Mouse (Mus musculus) midbrain, embryonic 12.5 days (tissue): ENCODE measurements at regions not wholly inside any gene's neighbourhood (a gene's known extent, or its start where the extent isn't known, plus 50 kb on each side); places are given as distances from the start of the nearest gene placed in this dataset.
A peak's percentile ranks its signal among the peaks of the same experiment; 100 is the strongest.

Experiments
- ATAC-seq: fragments of 200-750 bp; cut with Nextera tagmentation; 2 replicates; pipeline ENCODE4 v1.8.0; 2017; ENCODE audit warnings: low read depth, moderate TSS enrichment, moderate library complexity; ENCODE audit not compliant: low FRiP score
- H3K27ac ChIP-seq: fragments of 300-500 bp; sonication (generic); replicated peaks from 2 replicates; pipeline ENCODE4 v1.5.1; 2016; ENCODE audit warnings: mild to moderate bottlenecking
- H3K27me3 ChIP-seq: fragments of 300-500 bp; sonication (generic); 2 replicates; pipeline ENCODE4 v1.6.1; 2016; ENCODE audit warnings: mild to moderate bottlenecking
- H3K36me3 ChIP-seq: fragments of 300-500 bp; sonication (generic); 2 replicates; pipeline ENCODE4 v1.6.1; 2016
- H3K4me1 ChIP-seq: fragments of 300-500 bp; sonication (generic); 2 replicates; pipeline ENCODE4 v1.6.1; 2016
- H3K4me2 ChIP-seq: fragments of 300-500 bp; sonication (generic); replicated peaks from 2 replicates; pipeline ENCODE4 v1.6.1; 2016; ENCODE audit warnings: mild to moderate bottlenecking, moderate library complexity
- H3K4me3 ChIP-seq: fragments of 300-500 bp; sonication (generic); 2 replicates; pipeline ENCODE4 v1.5.1; 2016; ENCODE audit warnings: mild to moderate bottlenecking
- H3K9ac ChIP-seq: fragments of 300-500 bp; sonication (generic); replicated peaks from 2 replicates; pipeline ENCODE4 v1.6.1; 2016; ENCODE audit warnings: mild to moderate bottlenecking, moderate library complexity
- H3K9me3 ChIP-seq: fragments of 300-500 bp; sonication (generic); 2 replicates; pipeline ENCODE4 v1.6.1; 2016; ENCODE audit warnings: mild to moderate bottlenecking
- WGBS: fragments of 180-500 bp; shearing (Covaris S2); methylation state at CpG from one replicate; pipeline ENCODE4 v1.1.7; 2016; 5-methylcytosine and 5-hydroxymethylcytosine counted together

- no peak for ATAC-seq
- Histone ChIP-seq H3K4me2 (no peak overlapping the region), H3K4me3 (no peak overlapping the region), H3K36me3 (no peaks in the 10 kb centered on the region), H3K27me3 (no peaks in the 10 kb centered on the region), H3K4me1 (no peaks in the 10 kb centered on the region), H3K27ac (no peak overlapping the region), H3K9ac (no peak overlapping the region), H3K9me3 (no peaks in the 10 kb centered on the region)
- WGBS = 74% methylated on average over 4 of the region's 4 CpGs
These were observed 1605.4 kb downstream of the 4930444P10Rik start for GRCm38 (mm10) chr1:14487708-14488127.

GRCm38 (mm10) chr1:14485746-14486145 is 1607.4 kb downstream of the 4930444P10Rik start:
- Histone ChIP-seq H3K4me2 (no peak overlapping the region), H3K9me3 (no peaks in the 10 kb centered on the region), H3K27me3 (no peaks in the 10 kb centered on the region), H3K9ac (no peak overlapping the region), H3K4me3 (no peak overlapping the region), H3K36me3 (no peaks in the 10 kb centered on the region), H3K4me1 (no peaks in the 10 kb centered on the region), H3K27ac (no peak overlapping the region)
- 58% methylated on average over 2 of the region's 2 CpGs for WGBS
- no peak for ATAC-seq

GRCm38 (mm10) chr1:14484121-14484916 is 1608.8 kb downstream of the 4930444P10Rik start:
- no peak overlapping the region for H3K9ac ChIP-seq
- H3K27me3 ChIP-seq = no peaks in the 10 kb centered on the region
- H3K4me3 ChIP-seq = no peak overlapping the region
- no peaks in the 10 kb centered on the region for H3K36me3 ChIP-seq
- H3K4me1 ChIP-seq = no peaks in the 10 kb centered on the region
- no peaks in the 10 kb centered on the region for H3K9me3 ChIP-seq
- no peak overlapping the region for H3K27ac ChIP-seq
- WGBS = 88% methylated on average over 6 of the region's 6 CpGs
- no peak overlapping the region for H3K4me2 ChIP-seq
- ATAC-seq = no peak

GRCm38 (mm10) chr1:14472294-14472693 is 1620.8 kb downstream of the 4930444P10Rik start:
- Histone ChIP-seq H3K27ac (no peak overlapping the region), H3K9ac (no peak overlapping the region), H3K4me3 (no peak overlapping the region), H3K9me3 (no peaks in the 10 kb centered on the region), H3K4me1 (peaks cover 5% of the 10 kb centered on the region), H3K4me2 (no peak overlapping the region), H3K36me3 (no peaks in the 10 kb centered on the region), H3K27me3 (peaks cover 4% of the 10 kb centered on the region; the same call in 1 of the 2 replicates)
- 13% methylated on average over 3 of the region's 3 CpGs for WGBS
- ATAC-seq = no peak; the same call in 1 of the 2 replicates

GRCm38 (mm10) chr1:14471551-14471950 is 1621.6 kb downstream of the 4930444P10Rik start:
- Histone ChIP-seq H3K27me3 (peaks cover 4% of the 10 kb centered on the region; the same call in 1 of the 2 replicates), H3K36me3 (no peaks in the 10 kb centered on the region), H3K9ac (no peak overlapping the region), H3K4me2 (no peak overlapping the region), H3K9me3 (no peaks in the 10 kb centered on the region), H3K4me1 (peaks cover 5% of the 10 kb centered on the region), H3K4me3 (no peak overlapping the region), H3K27ac (no peak overlapping the region)
- ATAC-seq = 0 out of 2 replicates have a peak, but pooled peaks have one; percentile 34
- WGBS = 11% methylated on average over 2 of the region's 2 CpGs

- Histone ChIP-seq H3K27me3 (peaks cover 4% of the 10 kb centered on the region; the same call in 1 of the 2 replicates), H3K27ac (no peak overlapping the region)
- ATAC-seq = no peak
These were observed 1628.2 kb downstream of the 4930444P10Rik start for GRCm38 (mm10) chr1:14464788-14465482.

GRCm38 (mm10) chr1:14462496-14462895 is 1630.6 kb downstream of the 4930444P10Rik start:
- Histone ChIP-seq H3K27ac (no peak overlapping the region), H3K36me3 (no peaks in the 10 kb centered on the region), H3K9me3 (no peaks in the 10 kb centered on the region), H3K4me2 (no peak overlapping the region), H3K4me3 (no peak overlapping the region), H3K9ac (no peak overlapping the region), H3K4me1 (peaks cover 12% of the 10 kb centered on the region), H3K27me3 (no peaks in the 10 kb centered on the region)
- ATAC-seq = no peak
- 37% methylated on average over 3 of the region's 3 CpGs for WGBS

More at GRCm38 (mm10) chr1:14464788-14465482, 1628.2 kb downstream of the 4930444P10Rik start:
- H3K36me3 ChIP-seq = no peaks in the 10 kb centered on the region
- H3K4me1 ChIP-seq = peaks cover 12% of the 10 kb centered on the region
- no peaks in the 10 kb centered on the region for H3K9me3 ChIP-seq
- H3K9ac ChIP-seq = no peak overlapping the region
- H3K4me2 ChIP-seq = no peak overlapping the region
- WGBS = 8% methylated on average over 5 of the region's 5 CpGs
- no peak overlapping the region for H3K4me3 ChIP-seq

- no peaks in the 10 kb centered on the region for H3K36me3 ChIP-seq
- 87% methylated on average over 4 of the region's 4 CpGs for WGBS
- ATAC-seq = no peak
- peaks cover 12% of the 10 kb centered on the region for H3K4me1 ChIP-seq
- no peaks in the 10 kb centered on the region for H3K27me3 ChIP-seq
- no peaks in the 10 kb centered on the region for H3K9me3 ChIP-seq
- no peak overlapping the region for H3K27ac ChIP-seq
- H3K9ac ChIP-seq = no peak overlapping the region
- H3K4me2 ChIP-seq = no peak overlapping the region
- H3K4me3 ChIP-seq = no peak overlapping the region
These were observed 1632.3 kb downstream of the 4930444P10Rik start for GRCm38 (mm10) chr1:14460811-14461210.

GRCm38 (mm10) chr1:14429326-14429725 is 1663.8 kb downstream of the 4930444P10Rik start:
- Histone ChIP-seq H3K9me3 (no peaks in the 10 kb centered on the region), H3K27me3 (0 out of 2 replicates have a peak, but pooled peaks cover 1% of the 10 kb centered on the region), H3K9ac (no peak overlapping the region), H3K4me3 (no peak overlapping the region), H3K27ac (no peak overlapping the region), H3K4me2 (no peak overlapping the region), H3K36me3 (no peaks in the 10 kb centered on the region), H3K4me1 (no peaks in the 10 kb centered on the region)
- WGBS = 62% methylated on average over 2 of the region's 2 CpGs
- ATAC-seq = no peak

GRCm38 (mm10) chr1:14421030-14421429 is 1672.1 kb downstream of the 4930444P10Rik start:
- Histone ChIP-seq H3K4me3 (no peak overlapping the region), H3K4me1 (no peaks in the 10 kb centered on the region), H3K9ac (no peak overlapping the region), H3K9me3 (no peaks in the 10 kb centered on the region), H3K27ac (no peak overlapping the region), H3K4me2 (no peak overlapping the region), H3K36me3 (no peaks in the 10 kb centered on the region), H3K27me3 (peaks cover 47% of the 10 kb centered on the region)
- whole genome bisulfite sequencing = 86% methylated on average over 1 of the region's 1 CpGs
- ATAC-seq = no peak

- no peaks in the 10 kb centered on the region; the same call in 1 of the 2 replicates for H3K4me1 ChIP-seq
- no peak overlapping the region for H3K4me3 ChIP-seq
- H3K27ac ChIP-seq = no peak overlapping the region
- 17% methylated on average over 4 of the region's 4 CpGs for WGBS
- no peaks in the 10 kb centered on the region for H3K36me3 ChIP-seq
- no peak overlapping the region for H3K9ac ChIP-seq
- no peaks in the 10 kb centered on the region for H3K9me3 ChIP-seq
- H3K27me3 ChIP-seq = peaks cover 53% of the 10 kb centered on the region
- H3K4me2 ChIP-seq = no peak overlapping the region
- ATAC-seq = peak; percentile 60; the same call in 1 of the 2 replicates
These were observed 1679.2 kb downstream of the 4930444P10Rik start for GRCm38 (mm10) chr1:14413826-14414445.
